Comparison of ENCODE assay signal across 11 mouse cellular contexts in the genomic region with DNA sequence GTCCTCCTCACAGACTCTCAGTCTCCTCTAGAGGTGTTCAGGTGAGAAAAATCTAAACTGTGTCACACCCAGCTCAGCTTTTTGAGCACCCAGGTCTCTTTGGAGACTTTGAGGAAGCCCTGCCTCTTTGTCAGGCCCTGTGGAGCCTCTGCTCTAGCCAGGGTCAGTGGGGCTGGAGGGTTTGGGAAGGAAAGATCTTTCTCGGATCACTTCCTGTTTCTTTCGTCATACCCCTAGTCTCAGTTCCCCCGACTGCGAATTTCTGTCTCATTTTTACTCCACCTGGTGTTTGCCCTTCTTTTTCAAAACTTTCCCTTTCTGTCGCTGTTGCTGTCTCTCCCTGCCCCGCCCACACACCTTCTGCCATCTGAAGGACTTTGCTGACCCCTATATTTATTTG. TPM values are rescaled to one million over a fixed set of nuclear protein-coding genes. Genes with fewer than 3 reads are reported as not detected.
DNase-seq lines count a peak whose midpoint lies in the region; ATAC-seq lines count a peak whose summit lies in the region.
"Had no signal": no experiment of that assay in that cellular context is flagged by ENCODE, and none has a peak within 500 bp of the region (broad histone marks: within the 10 kb centered on the region; RNA-seq: fewer than 3 reads in every experiment).

No protein-coding gene starts in this region.

- peaks cover 22% of the 10 kb centered on the region for H3K36me3 ChIP-seq in heart, embryonic 16.5 days (ENCODE audit: control insufficient read depth, insufficient read depth)
- peaks cover 9% of the 10 kb centered on the region for H3K36me3 ChIP-seq in intestine, embryonic 16.5 days (ENCODE audit: control insufficient read depth, insufficient read depth, low read length)
- peaks cover 3% of the 10 kb centered on the region; the same call in 1 of the 2 replicates for H3K36me3 ChIP-seq in splenic B cell, adult 2 months (ENCODE audit: control insufficient read depth, insufficient read depth, low read length, poor library complexity, severe bottlenecking)

- 73% methylated on average over 6 of the region's 6 CpGs for WGBS in heart, embryonic 16.5 days
- 71% methylated on average over 6 of the region's 6 CpGs for WGBS in intestine, embryonic 16.5 days

- peak overlapping the region; percentile 34; the same call in 1 of the 2 replicates for H3K27ac ChIP-seq in heart, embryonic 16.5 days (ENCODE audit: low read length)
- H3K27ac ChIP-seq in intestine, embryonic 16.5 days (ENCODE audit: low read length), result peak overlapping the region; percentile 23; the same call in 1 of the 2 replicates
- H3K27ac ChIP-seq: limb, embryonic 15.5 days had no signal

- DNase-seq in heart, postnatal 14 days, result no peak
- DNase-seq in ovary, postnatal 36 days (ENCODE audit: low spot score), result peak; percentile 3
- no peak for DNase-seq in ovary, postnatal 14 days (ENCODE audit: low spot score)
- DNase-seq in splenic B cell, adult 2 months (ENCODE audit: low read depth, low spot score), result peak; percentile 70
- DNase-seq in thymus, postnatal 25 days, result no peak
- DNase-seq in thymus, postnatal 4 days, result no peak
- DNase-seq: adrenal gland, adult 8-10 months; forebrain, postnatal 0 days had no signal

- peak overlapping the region; percentile 17; the same call in 1 of the 2 replicates for H3K4me2 ChIP-seq in heart, embryonic 16.5 days (ENCODE audit: low read depth, low read length)
- H3K4me2 ChIP-seq in intestine, embryonic 16.5 days (ENCODE audit: low read depth, low read length), result 0 out of 2 replicates have a peak overlapping the region, but pooled peaks have one; percentile 92

- intact Hi-C loops in heart, postnatal 14 days (cut with DNase I), result loop anchor here (2.0 kb wide), 2 partner anchors 15 to 57 kb away; no protein-coding TSS in a partner anchor

- peaks cover 31% of the 10 kb centered on the region for H3K4me1 ChIP-seq in heart, embryonic 16.5 days (ENCODE audit: control insufficient read depth, insufficient read depth, low read length)
- peaks cover 15% of the 10 kb centered on the region for H3K4me1 ChIP-seq in intestine, embryonic 16.5 days (ENCODE audit: control insufficient read depth, insufficient read depth, low read length)

- H3K4me3 ChIP-seq in heart, embryonic 16.5 days (ENCODE audit: low read length), result no peak overlapping the region
- no peak overlapping the region for H3K4me3 ChIP-seq in intestine, embryonic 16.5 days (ENCODE audit: low read length)

- no peaks in the 10 kb centered on the region for H3K27me3 ChIP-seq in heart, embryonic 16.5 days (ENCODE audit: control insufficient read depth, insufficient read depth, low read length)
- H3K27me3 ChIP-seq in intestine, embryonic 16.5 days (replicated peaks; ENCODE audit: control insufficient read depth, insufficient read depth, low read length), result no peaks in the 10 kb centered on the region
- H3K27me3 ChIP-seq in splenic B cell, adult 2 months (ENCODE audit: control insufficient read depth, insufficient read depth, low read length, poor library complexity, severe bottlenecking), result no peaks in the 10 kb centered on the region
- H3K27me3 ChIP-seq: limb, embryonic 15.5 days had no signal

- no peak overlapping the region for H3K9ac ChIP-seq in heart, embryonic 16.5 days (ENCODE audit: low read length)
- H3K9ac ChIP-seq in intestine, embryonic 16.5 days (ENCODE audit: low read depth, low read length), result no peak overlapping the region
- H3K9ac ChIP-seq: limb, embryonic 15.5 days had no signal

- no peak for ATAC-seq in heart, embryonic 16.5 days (replicated peaks; ENCODE audit: extremely low read depth, insufficient read depth, low FRiP score)
- ATAC-seq in intestine, embryonic 16.5 days, result no peak
- ATAC-seq: forebrain, postnatal 0 days had no signal

- H3K9me3 ChIP-seq in heart, embryonic 16.5 days (replicated peaks; ENCODE audit: control insufficient read depth, low read length), result no peaks in the 10 kb centered on the region
- H3K9me3 ChIP-seq in intestine, embryonic 16.5 days (ENCODE audit: control insufficient read depth, low read length), result no peaks in the 10 kb centered on the region
- H3K9me3 ChIP-seq: limb, embryonic 15.5 days had no signal

RNA-seq across cellular contexts. Expression of a gene that starts 1.6 kb away (rescaled TPM):
- polyA plus RNA-seq in heart, embryonic 16.5 days (2015; fragmentation: Nextera tagmentation; extraction: Ambion mirVana), result 10.0 and 14.5 TPM in 2 replicates
- total RNA-seq in heart, postnatal 14 days (2021), result 10 to 100 TPM in 1 of 2 experiments, 1 to 10 TPM in 1; 9.9 to 11.4 TPM
- 11.3 and 14.5 TPM in 2 replicates for polyA plus RNA-seq in intestine, embryonic 16.5 days (2015; fragmentation: Nextera tagmentation; extraction: Ambion mirVana)

RNA-seq across cellular contexts. Expression of a gene that starts 16.4 kb away (rescaled TPM):
- 0.05 and 0.13 TPM in 2 replicates for polyA plus RNA-seq in heart, embryonic 16.5 days (2015; fragmentation: Nextera tagmentation; extraction: Ambion mirVana)
- total RNA-seq in heart, postnatal 14 days (2021), result under 1 TPM; 0.12 TPM
- 0.47 and 0.61 TPM in 2 replicates for polyA plus RNA-seq in intestine, embryonic 16.5 days (2015; fragmentation: Nextera tagmentation; extraction: Ambion mirVana)

RNA-seq across cellular contexts. Expression of a gene that starts 26.1 kb away (rescaled TPM):
- polyA plus RNA-seq in heart, embryonic 16.5 days (2015; fragmentation: Nextera tagmentation; extraction: Ambion mirVana), result 27.2 and 31.0 TPM in 2 replicates
- 10 to 100 TPM; 30.7 to 31.8 TPM for total RNA-seq in heart, postnatal 14 days (2021)
- 57.2 and 59.4 TPM in 2 replicates for polyA plus RNA-seq in intestine, embryonic 16.5 days (2015; fragmentation: Nextera tagmentation; extraction: Ambion mirVana)

RNA-seq across cellular contexts. Expression of a gene that starts 43.4 kb away (rescaled TPM):
- polyA plus RNA-seq in heart, embryonic 16.5 days (2015; fragmentation: Nextera tagmentation; extraction: Ambion mirVana), result 7.6 and 7.8 TPM in 2 replicates
- 10 to 100 TPM; 27.0 TPM for total RNA-seq in heart, postnatal 14 days (2021)
- polyA plus RNA-seq in intestine, embryonic 16.5 days (2015; fragmentation: Nextera tagmentation; extraction: Ambion mirVana), result 75.9 and 94.2 TPM in 2 replicates

Comparison
In these comparisons a context has a peak if more than half of its experiments do, and no peak if none do; other contexts are left out.
1. DNase-seq: peak in ovary, postnatal 36 days (single experiment) and splenic B cell, adult 2 months (single experiment); none in heart, postnatal 14 days (0 of 2), ovary, postnatal 14 days (single experiment), thymus, postnatal 25 days (single experiment) and thymus, postnatal 4 days (single experiment).